Mouse (Mus musculus) bone marrow macrophage, adult 2 months (primary cell): Measurements from ENCODE around the gene Katna1.

Source experiments
- CTCF ChIP-seq: IDR thresholded peaks from 2 replicates; pipeline ENCODE4 v1.5.1; 2012; ENCODE audit warnings: low read depth, mild to moderate bottlenecking, low read length, moderate library complexity
- POLR2A ChIP-seq: IDR thresholded peaks from 2 replicates; pipeline ENCODE4 v1.6.1; 2012; ENCODE audit warnings: mild to moderate bottlenecking, low read depth, low read length, borderline replicate concordance

DNA sequence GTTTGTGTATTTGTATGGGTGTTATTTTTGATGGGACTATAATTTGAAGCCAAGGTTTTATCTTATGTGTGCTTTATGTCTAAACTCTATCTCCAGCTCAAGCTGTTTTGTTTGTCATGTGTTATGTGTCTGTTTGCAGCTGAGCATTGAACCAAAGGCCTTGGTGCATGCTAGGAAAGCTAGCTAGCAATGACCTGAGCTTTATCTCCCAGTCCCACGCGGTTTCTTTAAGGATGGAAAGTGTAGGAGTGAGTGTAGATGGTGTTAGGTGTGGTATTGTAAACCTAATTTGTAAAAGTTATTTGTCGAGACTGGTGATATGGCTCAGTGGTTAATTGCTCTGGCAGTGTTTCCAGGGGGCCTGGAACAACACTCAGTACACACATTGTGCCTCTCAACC is 12.1 kb downstream of the Katna1 start:
- TF ChIP-seq CTCF (no peak), POLR2A (no peak)
